Mouse (Mus musculus): ENCODE measurements around the gene Ubr3. TPM values are rescaled to one million over a fixed set of nuclear protein-coding genes. Genes with fewer than 3 reads are reported as not detected.
"Not testable (repeated sequence)": the region's sequence is repeated elsewhere in the genome, so short reads cannot be mapped to it uniquely, and the experiment has no call there.

Ubr3 gene
- polyA plus RNA-seq, 1 experiment from 2014 or later, result 16.0 TPM

DNA sequence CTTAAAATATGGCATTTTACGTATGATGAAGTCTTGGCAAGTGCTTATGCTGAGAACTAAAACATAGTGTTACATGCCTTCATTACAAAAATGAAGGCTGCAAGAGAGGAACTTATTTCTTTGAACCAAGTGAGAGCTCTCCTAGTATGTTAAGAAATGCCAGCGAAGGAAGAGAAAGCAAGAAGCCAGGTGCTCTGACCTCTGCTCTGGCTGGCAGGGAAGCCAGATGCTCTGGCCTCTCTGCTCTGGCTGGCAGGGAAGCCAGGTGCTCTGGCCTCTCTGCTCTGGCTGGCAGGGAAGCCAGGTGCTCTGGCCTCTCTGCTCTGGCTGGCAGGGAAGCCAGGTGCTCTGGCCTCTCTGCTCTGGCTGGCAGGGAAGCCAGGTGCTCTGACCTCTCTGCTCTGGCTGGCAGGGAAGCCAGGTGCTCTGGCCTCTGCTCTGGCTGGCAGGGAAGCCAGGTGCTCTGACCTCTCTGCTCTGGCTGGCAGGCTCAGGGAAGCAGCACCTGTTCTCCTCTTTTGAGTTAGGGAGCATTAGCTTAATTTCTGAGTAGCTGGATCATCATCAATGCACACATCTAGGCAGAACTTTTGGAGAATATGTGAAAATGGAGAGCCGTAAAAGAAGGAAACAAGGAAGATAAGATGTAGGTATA, 97.2 kb downstream of the Ubr3 start:
- H3K9ac ChIP-seq; ATAC-seq (ENCODE audit: low FRiP score, low read depth); H3K4me1 ChIP-seq (replicated peaks); H3K4me3 ChIP-seq; H3K27me3 ChIP-seq; H3K4me2 ChIP-seq; H3K27ac ChIP-seq (replicated peaks); H3K9me3 ChIP-seq: not testable (repeated sequence)
- H3K36me3 ChIP-seq, result peaks cover 35% of the 10 kb centered on the region
- WGBS, result 92% methylated on average over 3 of the region's 3 CpGs

DNA sequence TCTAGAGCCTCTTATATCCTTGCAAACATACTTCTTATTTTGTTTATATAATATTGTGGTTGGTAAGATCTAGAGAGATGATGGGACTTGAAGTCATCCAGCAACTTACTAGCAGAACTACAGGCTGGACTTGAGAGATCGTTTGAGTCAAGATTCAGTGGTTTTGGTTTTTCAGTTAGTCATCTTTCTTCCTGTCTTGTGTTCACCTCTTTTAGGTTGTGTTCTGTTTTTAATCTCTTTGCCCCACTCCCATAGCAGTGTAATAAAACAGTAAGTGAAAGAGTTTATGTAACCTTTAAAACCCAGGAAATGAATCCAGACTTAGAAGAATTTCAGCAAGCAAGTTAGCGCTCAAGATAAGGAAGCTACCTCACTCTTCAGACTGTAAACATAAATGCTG, 97.7 kb downstream of the Ubr3 start:
- Histone ChIP-seq H3K4me3 (no peak overlapping the region), H3K27me3 (no peaks in the 10 kb centered on the region), H3K9me3 (no peaks in the 10 kb centered on the region), H3K27ac (replicated peaks) (no peak overlapping the region), H3K9ac (no peak overlapping the region), H3K4me1 (replicated peaks) (no peaks in the 10 kb centered on the region), H3K4me2 (no peak overlapping the region), H3K36me3 (peaks cover 30% of the 10 kb centered on the region)
- ATAC-seq (ENCODE audit: low FRiP score, low read depth), result no peak
- WGBS, result 90% methylated on average over 2 of the region's 2 CpGs

- 64% methylated on average over 7 of the region's 7 CpGs for WGBS
- ATAC-seq (ENCODE audit: low FRiP score, low read depth), result no peak
- no peak overlapping the region for H3K27ac ChIP-seq (replicated peaks)
Measured at GRCm38 (mm10) chr2:69999097-69999770, 102.2 kb downstream of the Ubr3 start.

DNA sequence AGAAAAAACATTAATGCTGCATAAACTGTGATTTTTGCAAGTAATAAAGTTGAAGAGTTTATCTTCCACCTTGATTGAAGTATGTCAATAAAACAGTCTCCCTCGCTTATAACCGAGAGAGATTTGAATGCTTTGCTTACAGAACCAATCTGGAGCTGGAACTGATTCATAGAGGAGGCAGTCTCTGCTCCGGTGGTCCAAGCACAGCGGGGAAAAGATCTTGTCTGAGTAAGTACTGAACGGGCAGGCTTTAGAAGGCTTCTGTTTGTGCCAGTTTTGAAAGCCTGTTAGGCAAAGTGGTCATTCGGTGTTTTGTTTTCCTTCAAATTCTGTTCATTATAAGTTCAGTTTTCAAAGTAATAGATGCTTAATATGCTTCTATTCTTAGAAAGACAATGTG, 103.3 kb downstream of the Ubr3 start:
- no peak overlapping the region for H3K9ac ChIP-seq
- ATAC-seq (ENCODE audit: low FRiP score, low read depth), result no peak
- no peak overlapping the region for H3K27ac ChIP-seq (replicated peaks)

More at GRCm38 (mm10) chr2:69999097-69999770, 102.2 kb downstream of the Ubr3 start:
- H3K4me3 ChIP-seq, result no peak overlapping the region
- H3K4me1 ChIP-seq (replicated peaks), result no peaks in the 10 kb centered on the region
- peaks cover 15% of the 10 kb centered on the region for H3K36me3 ChIP-seq
- H3K27me3 ChIP-seq, result no peaks in the 10 kb centered on the region
- H3K4me2 ChIP-seq, result no peak overlapping the region
- no peaks in the 10 kb centered on the region for H3K9me3 ChIP-seq
- no peak overlapping the region for H3K9ac ChIP-seq

DNA sequence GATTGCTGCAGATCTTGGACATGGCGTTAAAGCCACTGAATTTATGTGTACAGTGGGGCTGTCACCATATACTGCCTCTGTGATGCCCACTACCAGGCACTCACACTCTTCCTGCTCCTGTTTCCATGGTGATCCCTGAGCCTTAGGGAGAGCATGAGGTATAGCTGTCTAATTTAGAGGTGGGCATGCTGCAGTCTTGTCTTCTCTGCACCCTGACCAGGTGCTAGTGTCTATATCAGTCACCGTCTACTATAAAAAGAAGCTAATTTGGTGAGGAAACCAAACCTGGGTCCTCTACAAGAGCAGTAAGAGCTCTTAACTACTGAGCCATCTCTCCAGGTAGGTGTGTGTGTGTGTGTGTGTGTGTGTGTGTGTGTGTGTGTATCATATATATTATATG, 109.4 kb downstream of the Ubr3 start:
- Histone ChIP-seq H3K4me1 (replicated peaks) (no peaks in the 10 kb centered on the region), H3K9ac (no peak overlapping the region), H3K4me3 (no peak overlapping the region), H3K4me2 (no peak overlapping the region), H3K27ac (replicated peaks) (no peak overlapping the region), H3K27me3 (no peaks in the 10 kb centered on the region), H3K9me3 (no peaks in the 10 kb centered on the region), H3K36me3 (peaks cover 23% of the 10 kb centered on the region)
- no peak for ATAC-seq (ENCODE audit: low FRiP score, low read depth)
- 80% methylated on average over 2 of the region's 2 CpGs for WGBS

More for the DNA sequence above, 103.3 kb downstream of the Ubr3 start:
- Histone ChIP-seq H3K36me3 (peaks cover 18% of the 10 kb centered on the region), H3K4me3 (no peak overlapping the region), H3K27me3 (no peaks in the 10 kb centered on the region), H3K9me3 (no peaks in the 10 kb centered on the region), H3K4me1 (replicated peaks) (no peaks in the 10 kb centered on the region), H3K4me2 (no peak overlapping the region)
- WGBS, result 80% methylated on average over 6 of the region's 6 CpGs

- no peak overlapping the region for H3K4me3 ChIP-seq
- H3K4me2 ChIP-seq, result no peak overlapping the region
- no peaks in the 10 kb centered on the region for H3K27me3 ChIP-seq
- H3K9ac ChIP-seq, result no peak overlapping the region
- H3K4me1 ChIP-seq (replicated peaks), result no peaks in the 10 kb centered on the region
- no peak overlapping the region for H3K27ac ChIP-seq (replicated peaks)
- no peaks in the 10 kb centered on the region for H3K9me3 ChIP-seq
- peaks cover 24% of the 10 kb centered on the region for H3K36me3 ChIP-seq
- WGBS, result 98% methylated on average over 8 of the region's 8 CpGs
- ATAC-seq (ENCODE audit: low FRiP score, low read depth), result no peak
Measured at GRCm38 (mm10) chr2:70012941-70013340, 115.9 kb downstream of the Ubr3 start.

DNA sequence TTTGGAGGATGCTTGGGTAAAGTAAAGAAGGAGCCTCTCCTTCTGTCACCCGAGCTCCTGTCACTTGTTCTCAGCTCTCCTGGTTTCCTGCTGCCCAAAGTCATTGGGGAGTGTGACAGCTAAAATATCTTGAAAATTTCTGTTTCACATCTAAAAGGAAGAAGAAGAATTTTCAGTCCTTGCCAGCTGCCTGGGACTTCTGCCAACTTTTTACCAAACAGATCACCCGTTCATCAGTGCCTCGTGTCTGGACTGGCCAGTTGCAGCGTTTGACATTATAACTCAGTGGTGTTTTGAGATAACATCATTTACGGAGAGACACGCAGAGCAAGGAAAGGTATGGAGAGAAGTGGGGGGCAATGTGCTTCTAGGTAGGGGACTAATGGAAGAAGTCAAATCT, 121.2 kb downstream of the Ubr3 start:
- Histone ChIP-seq H3K27me3 (no peaks in the 10 kb centered on the region), H3K4me1 (replicated peaks) (no peaks in the 10 kb centered on the region), H3K27ac (replicated peaks) (no peak overlapping the region), H3K9me3 (no peaks in the 10 kb centered on the region), H3K4me2 (no peak overlapping the region), H3K4me3 (no peak overlapping the region), H3K36me3 (peaks cover 46% of the 10 kb centered on the region), H3K9ac (no peak overlapping the region)
- WGBS, result 68% methylated on average over 6 of the region's 6 CpGs
- no peak for ATAC-seq (ENCODE audit: low FRiP score, low read depth)

GRCm38 (mm10) chr2:70024454-70024853, 127.4 kb downstream of the Ubr3 start:
- Histone ChIP-seq H3K9me3 (peaks cover 4% of the 10 kb centered on the region; the same call in 1 of the 2 replicates), H3K36me3 (peaks cover 35% of the 10 kb centered on the region), H3K9ac (no peak overlapping the region), H3K27ac (replicated peaks) (no peak overlapping the region), H3K27me3 (no peaks in the 10 kb centered on the region), H3K4me2 (no peak overlapping the region), H3K4me3 (no peak overlapping the region), H3K4me1 (replicated peaks) (no peaks in the 10 kb centered on the region)
- no peak for ATAC-seq (ENCODE audit: low FRiP score, low read depth)
- WGBS, result 95% methylated on average over 2 of the region's 2 CpGs

DNA sequence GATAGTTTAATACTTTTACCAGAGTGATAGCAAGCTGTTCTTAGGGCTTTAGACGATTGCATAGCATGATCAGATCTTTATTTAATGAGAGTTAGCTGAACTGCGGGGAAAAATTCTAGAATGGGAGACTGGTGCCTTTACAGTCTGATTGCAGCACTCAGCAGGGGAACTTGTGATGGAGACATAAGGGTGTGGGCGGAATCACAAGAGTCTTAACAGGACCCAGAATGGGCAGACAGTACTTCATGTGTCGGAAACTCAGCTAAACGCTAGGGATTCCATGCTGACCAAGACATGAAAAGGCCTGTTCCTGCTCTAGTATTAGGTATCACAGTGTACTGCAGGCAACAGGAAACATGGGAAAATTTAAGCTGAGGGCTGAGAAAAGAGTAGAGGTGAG, 128.7 kb downstream of the Ubr3 start:
- ATAC-seq (ENCODE audit: low FRiP score, low read depth), result no peak
- Histone ChIP-seq H3K4me1 (replicated peaks) (no peaks in the 10 kb centered on the region), H3K27ac (replicated peaks) (no peak overlapping the region), H3K27me3 (no peaks in the 10 kb centered on the region), H3K9ac (no peak overlapping the region), H3K4me3 (no peak overlapping the region), H3K36me3 (peaks cover 30% of the 10 kb centered on the region), H3K9me3 (peaks cover 4% of the 10 kb centered on the region; the same call in 1 of the 2 replicates), H3K4me2 (no peak overlapping the region)
- WGBS, result 94% methylated on average over 5 of the region's 5 CpGs

DNA sequence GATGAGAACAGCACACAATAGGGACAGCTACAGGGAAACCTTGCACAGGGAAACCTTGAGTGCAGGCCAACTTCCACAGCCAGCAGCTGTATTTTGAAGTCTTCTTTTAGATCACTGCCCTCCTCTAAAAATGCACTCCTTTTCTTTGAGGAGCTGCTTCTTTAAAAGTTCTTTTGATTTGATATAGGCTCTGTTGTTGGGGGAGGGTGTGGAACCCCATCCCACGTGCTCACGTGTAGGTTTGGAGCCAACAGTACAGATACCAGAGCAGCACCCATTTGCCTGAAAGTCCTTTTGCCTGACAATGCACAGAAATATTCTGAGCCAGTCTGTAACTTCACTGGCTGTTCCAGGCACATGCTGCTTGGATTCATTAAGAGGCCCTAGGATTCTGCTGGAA, 134.4 kb downstream of the Ubr3 start:
- H3K27me3 ChIP-seq, result no peaks in the 10 kb centered on the region
- H3K27ac ChIP-seq (replicated peaks), result no peak overlapping the region
- H3K4me2 ChIP-seq, result no peak overlapping the region
- peaks cover 4% of the 10 kb centered on the region; the same call in 1 of the 2 replicates for H3K36me3 ChIP-seq
- H3K9ac ChIP-seq, result no peak overlapping the region
- WGBS, result 75% methylated on average over 2 of the region's 2 CpGs
- no peak overlapping the region for H3K4me3 ChIP-seq
- no peak for ATAC-seq (ENCODE audit: low FRiP score, low read depth)
- H3K4me1 ChIP-seq (replicated peaks), result no peaks in the 10 kb centered on the region; the same call in 1 of the 2 replicates
- peaks cover 4% of the 10 kb centered on the region; the same call in 1 of the 2 replicates for H3K9me3 ChIP-seq

GRCm38 (mm10) chr2:70034895-70035294, 137.8 kb downstream of the Ubr3 start:
- H3K36me3 ChIP-seq, result no peaks in the 10 kb centered on the region
- no peak for ATAC-seq (ENCODE audit: low FRiP score, low read depth)
- no peak overlapping the region for H3K27ac ChIP-seq (replicated peaks)
- H3K4me2 ChIP-seq, result no peak overlapping the region
- H3K9me3 ChIP-seq, result no peaks in the 10 kb centered on the region
- H3K4me3 ChIP-seq, result no peak overlapping the region
- peaks cover 9% of the 10 kb centered on the region; the same call in 1 of the 2 replicates for H3K4me1 ChIP-seq (replicated peaks)
- H3K27me3 ChIP-seq, result no peaks in the 10 kb centered on the region
- 51% methylated on average over 5 of the region's 5 CpGs for WGBS
- no peak overlapping the region for H3K9ac ChIP-seq

DNA sequence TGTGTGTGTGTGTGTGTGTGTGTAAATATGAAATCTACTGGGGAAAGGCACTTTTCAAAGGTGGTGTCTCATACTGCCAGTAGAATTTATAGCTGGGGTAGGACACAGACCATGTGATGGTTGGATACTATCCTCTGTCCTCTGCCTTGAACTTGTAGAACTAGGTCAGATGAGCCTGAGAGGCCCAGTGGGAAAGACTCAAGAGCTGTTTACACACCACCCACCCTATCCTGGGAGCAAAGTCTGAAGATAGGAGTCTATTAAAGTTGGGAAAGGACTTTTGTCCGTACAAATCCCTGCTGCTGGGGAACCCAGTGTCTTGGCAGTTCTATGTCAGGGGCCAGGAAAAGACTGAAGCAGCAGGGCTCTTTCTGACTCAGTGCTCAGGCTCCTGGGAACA, 138.3 kb downstream of the Ubr3 start:
- ATAC-seq (ENCODE audit: low FRiP score, low read depth), result no peak
- H3K27ac ChIP-seq (replicated peaks), result no peak overlapping the region
- H3K4me3 ChIP-seq, result no peak overlapping the region

More for the DNA sequence above, 138.3 kb downstream of the Ubr3 start:
- Histone ChIP-seq H3K4me1 (replicated peaks) (peaks cover 9% of the 10 kb centered on the region; the same call in 1 of the 2 replicates), H3K4me2 (no peak overlapping the region), H3K36me3 (no peaks in the 10 kb centered on the region), H3K9me3 (no peaks in the 10 kb centered on the region), H3K9ac (no peak overlapping the region), H3K27me3 (no peaks in the 10 kb centered on the region)
- 59% methylated on average over 1 of the region's 1 CpGs for WGBS
